In the genomic region with DNA sequence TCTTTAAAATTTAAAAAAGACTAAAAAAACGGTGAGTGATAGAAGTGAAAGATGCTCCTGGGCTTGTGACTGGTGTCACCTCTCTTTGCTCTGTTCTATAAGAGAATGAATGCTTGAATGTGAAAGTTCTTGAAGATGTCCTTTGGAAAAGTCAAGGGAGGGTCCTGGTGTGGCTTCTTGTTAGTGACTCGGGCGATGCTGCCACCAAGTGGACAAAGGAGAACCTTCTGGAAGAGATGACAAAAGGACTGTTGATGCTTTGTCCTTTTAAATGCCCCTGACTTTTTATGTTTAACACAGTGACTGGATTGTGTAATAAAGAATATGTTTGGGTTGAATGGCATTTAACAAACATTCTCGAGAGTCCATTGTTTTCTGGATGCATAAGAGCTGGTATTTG, we compare ENCODE assay signal across 9 mouse cellular contexts. TPM values are rescaled to one million over a fixed set of nuclear protein-coding genes. Genes with fewer than 3 reads are reported as not detected.
A peak's percentile ranks its signal among the peaks of the same experiment; 100 is the strongest.
DNase-seq lines count a peak whose midpoint lies in the region; ATAC-seq lines count a peak whose summit lies in the region.
"Had no signal": no experiment of that assay in that cellular context is flagged by ENCODE, and none has a peak within 500 bp of the region (broad histone marks: within the 10 kb centered on the region; RNA-seq: fewer than 3 reads in every experiment).

No protein-coding gene starts in this region.

- H3K9ac ChIP-seq in liver, embryonic 13.5 days, result no peak overlapping the region
- H3K9ac ChIP-seq: hindbrain, embryonic 15.5 days had no signal

- H3K4me2 ChIP-seq in liver, embryonic 13.5 days, result no peak overlapping the region
- H3K4me2 ChIP-seq: hindbrain, embryonic 15.5 days had no signal

- no peak overlapping the region for H3K27ac ChIP-seq in liver, embryonic 13.5 days
- H3K27ac ChIP-seq: hindbrain, embryonic 15.5 days had no signal

- ATAC-seq in CD4-positive, CD25-positive, alpha-beta regulatory T cell, adult 4 months, result no peak
- no peak for ATAC-seq in liver, embryonic 13.5 days (ENCODE audit: low read depth)

- 8% methylated on average over 4 of the region's 4 CpGs for WGBS in liver, embryonic 13.5 days (ENCODE audit: insufficient replicate concordance)

- H3K27me3 ChIP-seq in liver, embryonic 13.5 days, result no peaks in the 10 kb centered on the region
- H3K27me3 ChIP-seq: hindbrain, embryonic 15.5 days had no signal

- no peak overlapping the region for H3K4me3 ChIP-seq in liver, embryonic 13.5 days (replicated peaks)
- H3K4me3 ChIP-seq: hindbrain, embryonic 15.5 days had no signal

- peak; percentile 65 for DNase-seq in CD4-positive, CD25-positive, alpha-beta regulatory T cell, adult 2 months (ENCODE audit: low read depth, low spot score)
- DNase-seq in ovary, adult 18-20 months (ENCODE audit: low spot score), result peak; percentile 6
- DNase-seq in ovary, postnatal 10 days (ENCODE audit: low spot score), result no peak
- peak; percentile 14 for DNase-seq in cerebellum, adult 9-11 months
- DNase-seq in kidney, adult 8-10 months, result peak; percentile 59 to 82
- peak; percentile 4 for DNase-seq in liver, embryonic 13.5 days
- peak; percentile 14 to 26 for DNase-seq in right cerebral cortex, postnatal 36 days (ENCODE audit: low spot score in 2 of 2)

- H3K9me3 ChIP-seq in liver, embryonic 13.5 days (replicated peaks), result no peaks in the 10 kb centered on the region
- H3K9me3 ChIP-seq: hindbrain, embryonic 15.5 days had no signal

- H3K4me1 ChIP-seq in liver, embryonic 13.5 days (replicated peaks), result no peaks in the 10 kb centered on the region
- H3K4me1 ChIP-seq: hindbrain, embryonic 15.5 days had no signal

- H3K36me3 ChIP-seq in liver, embryonic 13.5 days, result no peaks in the 10 kb centered on the region
- H3K36me3 ChIP-seq: hindbrain, embryonic 15.5 days had no signal

RNA-seq across cellular contexts. Expression of a gene that starts 45.9 kb away (rescaled TPM):
- not detected for polyA plus RNA-seq in CD4-positive, CD25-positive, alpha-beta regulatory T cell, adult 4 months (2017; shearing (Covaris generic))
- polyA plus RNA-seq in liver, embryonic 13.5 days (2015; fragmentation: Nextera tagmentation; extraction: Ambion mirVana), result not detected in 2 replicates
- polyA plus RNA-seq: hindbrain, embryonic 15.5 days had no signal
